Mouse (Mus musculus) intestine, embryonic 14.5 days (tissue): Measurements from ENCODE around the gene Dpy19l1. TPM values are rescaled to one million over a fixed set of nuclear protein-coding genes. Genes with fewer than 3 reads are reported as not detected.
A peak's percentile ranks its signal among the peaks of the same experiment; 100 is the strongest.

Source experiments
- ATAC-seq: fragments of 200-750 bp; cut with Nextera tagmentation; replicated peaks from 2 replicates; pipeline ENCODE4 v1.8.0; 2017; ENCODE audit warnings: low read depth, moderate number of reproducible peaks, moderate TSS enrichment, moderate library complexity; ENCODE audit not compliant: low FRiP score, low TSS enrichment
- DNase-seq: peaks from one replicate; pipeline ENCODE4 v3.0.0-alpha.2; 2018; ENCODE audit warnings: low spot score
- H3K27ac ChIP-seq: fragments of 300-500 bp; sonication (generic); 2 replicates; pipeline ENCODE4 v1.5.1; 2014; ENCODE audit warnings: low read depth, mild to moderate bottlenecking, control low read depth
- H3K27me3 ChIP-seq: fragments of 300-500 bp; sonication (generic); replicated peaks from 2 replicates; pipeline ENCODE4 v1.6.1; 2014; ENCODE audit warnings: low read length, control low read depth; ENCODE audit not compliant: control insufficient read depth, insufficient read depth
- H3K36me3 ChIP-seq: fragments of 300-500 bp; sonication (generic); 2 replicates; pipeline ENCODE4 v1.6.1; 2014; ENCODE audit warnings: low read length, control low read depth; ENCODE audit not compliant: control insufficient read depth, insufficient read depth
- H3K4me1 ChIP-seq: fragments of 300-500 bp; sonication (generic); replicated peaks from 2 replicates; pipeline ENCODE4 v1.6.1; 2014; ENCODE audit warnings: low read length, control low read depth, mixed read lengths; ENCODE audit not compliant: control insufficient read depth, insufficient read depth
- H3K4me2 ChIP-seq: fragments of 300-500 bp; sonication (generic); 2 replicates; pipeline ENCODE4 v1.6.1; 2014; ENCODE audit warnings: low read length
- H3K4me3 ChIP-seq: fragments of 300-500 bp; sonication (generic); 2 replicates; pipeline ENCODE4 v1.5.1; 2014; ENCODE audit warnings: low read depth, low read length, control low read depth, mixed read lengths
- H3K9ac ChIP-seq: fragments of 300-500 bp; sonication (generic); 2 replicates; pipeline ENCODE4 v1.6.1; 2014; ENCODE audit warnings: mild to moderate bottlenecking, low read length
- H3K9me3 ChIP-seq: fragments of 300-500 bp; sonication (generic); 2 replicates; pipeline ENCODE4 v1.6.1; 2016; ENCODE audit warnings: low read length, control low read depth; ENCODE audit not compliant: control insufficient read depth
- WGBS: fragments of 180-500 bp; shearing (Covaris S2); extraction: QIAGEN DNeasy Blood & Tissue Kit; methylation state at CpG from one replicate; pipeline ENCODE4 v1.1.7; 2014; 5-methylcytosine and 5-hydroxymethylcytosine counted together
- polyA plus RNA-seq: library from polyadenylated mRNA; unstranded; fragments of >200 nt; fragmentation: Nextera tagmentation; extraction: Ambion mirVana; gene quantifications from 2 replicates; pipeline ENCODE4 v1.2.1, GENCODE M21; 2014

Dpy19l1 gene
- polyA plus RNA-seq, 1 experiment from 2014 or later = 12.1 TPM

DNA sequence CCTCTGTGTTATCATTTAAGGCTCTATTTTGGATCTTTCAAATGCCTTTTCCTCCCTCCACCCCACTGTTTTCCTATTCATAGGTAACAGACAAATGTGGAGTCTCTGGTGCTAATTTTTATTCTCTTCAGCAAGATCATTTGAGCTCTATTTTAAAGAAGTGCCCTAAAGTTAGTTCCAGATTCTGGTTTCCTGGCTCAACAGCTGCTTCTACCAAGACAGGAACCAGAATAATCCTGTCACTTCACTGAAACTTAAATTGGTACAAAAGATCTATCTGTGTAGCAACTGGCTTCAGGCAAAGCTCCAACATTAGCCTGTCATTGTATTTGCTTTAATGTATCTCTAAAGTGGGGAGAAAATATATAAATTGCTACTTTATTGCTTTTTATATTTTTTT is 3.6 kb upstream of the Dpy19l1 start:
- H3K9me3 ChIP-seq = no peaks in the 10 kb centered on the region
- H3K27ac ChIP-seq = no peak overlapping the region
- no peaks in the 10 kb centered on the region for H3K36me3 ChIP-seq
- H3K9ac ChIP-seq = no peak overlapping the region
- no peak for DNase-seq
- no peak overlapping the region for H3K4me3 ChIP-seq
- no peak overlapping the region for H3K4me2 ChIP-seq
- H3K27me3 ChIP-seq = no peaks in the 10 kb centered on the region
- H3K4me1 ChIP-seq = peaks cover 7% of the 10 kb centered on the region
- ATAC-seq = no peak

- Histone ChIP-seq H3K27ac (no peak overlapping the region), H3K4me1 (peaks cover 13% of the 10 kb centered on the region), H3K36me3 (no peaks in the 10 kb centered on the region), H3K9ac (no peak overlapping the region), H3K9me3 (no peaks in the 10 kb centered on the region), H3K4me3 (no peak overlapping the region), H3K4me2 (no peak overlapping the region), H3K27me3 (no peaks in the 10 kb centered on the region)
- no peak for ATAC-seq
- WGBS = 65% methylated on average over 5 of the region's 5 CpGs
- DNase-seq = no peak
These were observed 2.2 kb upstream of the Dpy19l1 start for GRCm38 (mm10) chr9:24505017-24505763.

GRCm38 (mm10) chr9:24504381-24504780 is 1.4 kb upstream of the Dpy19l1 start:
- no peak overlapping the region for H3K27ac ChIP-seq
- no peaks in the 10 kb centered on the region for H3K36me3 ChIP-seq
- no peak overlapping the region for H3K4me3 ChIP-seq
- ATAC-seq = no peak
- peaks cover 13% of the 10 kb centered on the region for H3K4me1 ChIP-seq
- DNase-seq = no peak
- no peaks in the 10 kb centered on the region for H3K27me3 ChIP-seq
- no peak overlapping the region for H3K9ac ChIP-seq
- H3K4me2 ChIP-seq = no peak overlapping the region
- no peaks in the 10 kb centered on the region for H3K9me3 ChIP-seq
- WGBS = 79% methylated on average over 2 of the region's 2 CpGs

DNA sequence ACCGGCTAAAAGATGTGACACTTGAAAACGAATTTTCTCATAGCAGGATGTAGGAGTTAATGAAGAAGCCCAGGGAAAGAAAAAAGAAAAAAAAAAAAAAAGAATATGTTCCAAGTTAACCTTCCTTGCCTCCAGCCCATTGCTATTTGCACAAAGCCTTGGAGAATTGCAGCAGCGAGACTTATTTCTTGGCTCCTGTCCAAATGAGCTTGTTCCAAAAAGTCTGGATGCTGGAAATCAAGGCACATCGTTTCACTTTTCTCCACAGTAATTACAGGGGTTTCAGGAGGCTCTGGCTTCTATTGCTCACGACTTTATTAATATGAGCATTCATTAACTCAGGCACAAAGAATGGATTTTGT is 899 bp upstream of the Dpy19l1 start:
- 8% methylated on average over 5 of the region's 5 CpGs for WGBS
- peak overlapping the region; percentile 58 for H3K9ac ChIP-seq
- ATAC-seq (no peak), DNase-seq (no peak)
- peak overlapping the region; percentile 72 for H3K4me3 ChIP-seq
- H3K4me2 ChIP-seq = peak overlapping the region; percentile 68
- peak overlapping the region; percentile 67; the same call in 1 of the 2 replicates for H3K27ac ChIP-seq
- H3K9me3 ChIP-seq = no peaks in the 10 kb centered on the region
- no peaks in the 10 kb centered on the region for H3K36me3 ChIP-seq
- H3K4me1 ChIP-seq = peaks cover 13% of the 10 kb centered on the region
- H3K27me3 ChIP-seq = no peaks in the 10 kb centered on the region

GRCm38 (mm10) chr9:24502571-24503004 is 352 bp downstream of the Dpy19l1 start:
- H3K36me3 ChIP-seq = no peaks in the 10 kb centered on the region
- H3K4me1 ChIP-seq = peaks cover 13% of the 10 kb centered on the region
- peak overlapping the region; percentile 85 for H3K4me2 ChIP-seq
- peak; percentile 88 for ATAC-seq
- DNase-seq = peak; percentile 86
- H3K9ac ChIP-seq = peak overlapping the region; percentile 74
- no peaks in the 10 kb centered on the region for H3K27me3 ChIP-seq
- under 1% methylated on average over 43 of the region's 48 CpGs for WGBS
- peak overlapping the region; percentile 72 for H3K4me3 ChIP-seq
- H3K27ac ChIP-seq = peak overlapping the region; percentile 84
- no peaks in the 10 kb centered on the region for H3K9me3 ChIP-seq

DNA sequence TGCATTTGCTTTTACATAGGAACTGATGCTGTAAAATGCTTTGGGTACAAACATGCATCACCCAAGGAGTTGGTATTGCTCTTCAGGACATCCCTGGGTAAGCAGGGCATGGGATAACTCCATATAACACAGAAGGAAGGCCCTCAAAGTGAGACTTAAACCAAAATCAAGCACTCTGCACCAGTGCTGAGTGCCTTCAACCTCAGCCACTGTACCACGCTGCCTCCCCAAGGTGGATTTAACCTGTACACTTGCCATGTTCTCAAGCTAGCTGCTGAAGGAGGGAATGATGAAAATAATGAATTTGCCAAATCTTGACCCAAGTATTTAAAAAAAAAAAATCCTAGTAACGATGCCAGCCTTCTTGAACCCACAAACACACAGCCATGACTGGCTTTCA is 1.3 kb downstream of the Dpy19l1 start:
- Histone ChIP-seq H3K9ac (peak overlapping the region; percentile 74; the same call in 1 of the 2 replicates), H3K4me3 (peak overlapping the region; percentile 72), H3K36me3 (no peaks in the 10 kb centered on the region), H3K27me3 (no peaks in the 10 kb centered on the region), H3K4me1 (peaks cover 13% of the 10 kb centered on the region), H3K4me2 (peak overlapping the region; percentile 85), H3K9me3 (no peaks in the 10 kb centered on the region), H3K27ac (no peak overlapping the region)
- 60% methylated on average over 2 of the region's 2 CpGs for WGBS
- DNase-seq (no peak), ATAC-seq (no peak)

DNA sequence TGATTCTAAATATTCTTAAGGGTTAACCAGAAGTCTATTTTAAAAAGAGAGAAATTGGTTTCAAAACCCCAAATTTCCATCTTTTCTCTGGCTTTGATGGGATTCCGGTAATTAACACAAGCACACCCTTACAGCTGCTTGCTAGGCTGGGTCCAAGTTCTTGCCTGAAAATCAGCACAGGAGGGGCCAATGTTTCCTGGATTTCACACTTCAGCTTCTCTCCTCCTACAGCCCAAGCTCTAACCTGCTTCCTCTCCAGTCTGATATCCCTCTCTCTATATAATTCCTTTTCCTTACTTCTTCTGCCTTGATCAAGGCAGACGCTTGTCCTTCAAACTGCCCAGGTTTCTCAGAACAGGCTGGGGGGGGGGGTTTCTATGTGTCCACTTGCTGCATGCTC is 6.7 kb downstream of the Dpy19l1 start:
- Histone ChIP-seq H3K27ac (no peak overlapping the region), H3K9me3 (no peaks in the 10 kb centered on the region), H3K9ac (no peak overlapping the region), H3K27me3 (no peaks in the 10 kb centered on the region), H3K4me3 (no peak overlapping the region), H3K36me3 (no peaks in the 10 kb centered on the region), H3K4me1 (peaks cover 4% of the 10 kb centered on the region), H3K4me2 (no peak overlapping the region)
- ATAC-seq = no peak
- 95% methylated on average over 2 of the region's 2 CpGs for WGBS
- DNase-seq = no peak

DNA sequence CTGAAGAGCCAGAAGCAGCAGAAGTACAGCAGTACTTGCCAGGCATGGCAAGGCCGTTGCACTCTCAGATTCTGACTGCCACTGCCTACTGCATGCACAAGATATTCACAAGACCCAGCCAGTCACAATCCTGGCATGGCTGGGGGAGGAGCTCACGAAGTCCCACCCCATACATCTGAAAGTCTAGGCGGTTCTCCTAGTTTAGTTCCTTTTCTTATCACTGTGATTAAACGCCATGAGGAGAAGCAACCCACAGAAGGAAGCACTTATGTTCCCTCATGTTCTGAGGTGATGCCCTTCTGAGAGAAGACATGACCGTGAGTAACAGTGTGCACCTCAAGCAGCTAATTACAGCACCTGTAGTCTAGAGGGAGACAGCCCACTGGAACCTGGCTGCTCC is 12.4 kb downstream of the Dpy19l1 start:
- H3K36me3 ChIP-seq = no peaks in the 10 kb centered on the region
- WGBS = 88% methylated on average over 5 of the region's 5 CpGs
- no peak overlapping the region for H3K4me2 ChIP-seq
- DNase-seq (no peak), ATAC-seq (no peak)
- no peak overlapping the region for H3K27ac ChIP-seq
- H3K4me1 ChIP-seq = no peaks in the 10 kb centered on the region
- H3K27me3 ChIP-seq = no peaks in the 10 kb centered on the region
- H3K4me3 ChIP-seq = no peak overlapping the region
- no peaks in the 10 kb centered on the region for H3K9me3 ChIP-seq
- no peak overlapping the region for H3K9ac ChIP-seq

GRCm38 (mm10) chr9:24488425-24489104 is 14.4 kb downstream of the Dpy19l1 start:
- ATAC-seq = no peak
- WGBS = 87% methylated on average over 6 of the region's 6 CpGs

More at GRCm38 (mm10) chr9:24488425-24489104, 14.4 kb downstream of the Dpy19l1 start:
- Histone ChIP-seq H3K27me3 (no peaks in the 10 kb centered on the region), H3K36me3 (no peaks in the 10 kb centered on the region), H3K4me2 (no peak overlapping the region), H3K4me3 (no peak overlapping the region), H3K4me1 (no peaks in the 10 kb centered on the region), H3K27ac (no peak overlapping the region), H3K9ac (no peak overlapping the region), H3K9me3 (no peaks in the 10 kb centered on the region)
- no peak for DNase-seq
